8 mouse cellular contexts compared by ENCODE assay signal in the genomic region with DNA sequence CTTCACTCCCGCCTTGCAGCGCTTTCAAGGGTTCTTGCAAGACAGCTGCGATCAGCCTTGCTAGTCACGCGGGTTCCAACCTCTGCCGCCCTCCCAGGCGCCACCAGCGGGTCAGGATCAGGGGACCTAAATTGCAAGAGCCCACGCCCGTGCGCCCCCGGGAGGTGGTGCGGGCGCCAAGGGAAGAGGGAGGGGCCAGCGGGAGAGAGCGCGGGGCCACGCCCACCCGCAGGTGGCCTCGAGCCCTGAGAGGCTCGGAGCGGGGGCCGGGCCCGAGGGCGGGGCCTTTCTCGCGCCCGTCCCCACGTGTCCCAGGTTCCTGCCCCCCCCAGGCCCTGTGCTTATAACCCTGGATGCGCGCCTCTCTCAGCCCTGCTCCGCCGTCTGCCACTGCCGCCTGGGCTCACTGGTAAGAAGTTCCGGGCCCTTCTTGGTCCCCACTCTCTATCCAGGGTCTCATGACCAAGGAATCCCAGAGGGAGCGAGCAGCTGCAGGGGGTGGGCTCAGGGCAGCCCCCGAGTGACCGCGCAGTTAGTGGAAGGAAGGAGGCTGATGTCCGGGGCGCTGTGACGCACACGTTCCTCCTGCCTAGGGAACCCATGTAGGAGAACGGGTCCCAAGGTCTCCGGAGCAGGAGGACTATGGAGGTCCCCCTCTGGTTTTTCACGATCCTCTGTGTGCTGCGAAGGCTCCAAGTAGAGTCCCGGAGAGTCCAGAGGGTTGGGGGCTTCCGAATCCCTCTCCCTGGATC. TPM values are rescaled to one million over a fixed set of nuclear protein-coding genes. Genes with fewer than 3 reads are reported as not detected.
DNase-seq lines count a peak whose midpoint lies in the region; ATAC-seq and TF ChIP-seq lines count a peak whose summit lies in the region.

Gene Ass1, plus strand, starts transcription at position 277 of the 752 bp plus-strand sequence.

- peak; percentile 89 for ATAC-seq in CD4-positive, CD25-positive, alpha-beta regulatory T cell, adult 4 months
- peak; percentile 46; the same call in 1 of the 2 replicates for ATAC-seq in forebrain, embryonic 11.5 days (replicated peaks; ENCODE audit: low FRiP score)
- ATAC-seq in heart, embryonic 16.5 days (replicated peaks; ENCODE audit: extremely low read depth, insufficient read depth, low FRiP score), result peak; percentile 82
- peak; percentile 80 for ATAC-seq in liver, embryonic 15.5 days (ENCODE audit: insufficient read depth)
- ATAC-seq in neural tube, embryonic 12.5 days (ENCODE audit: low FRiP score, low read depth), result no peak

- peak; percentile 62 for DNase-seq in brain, embryonic 14.5 days (ENCODE audit: low read depth)
- DNase-seq in forebrain, embryonic 11.5 days (ENCODE audit: low spot score), result peak; percentile 72
- peak; percentile 89 to 95 for DNase-seq in kidney, postnatal 25 days

- peaks cover 8% of the 10 kb centered on the region for H3K4me1 ChIP-seq in forebrain, embryonic 11.5 days (replicated peaks; ENCODE audit: control insufficient read depth, insufficient read depth, low read length)
- peaks cover 11% of the 10 kb centered on the region for H3K4me1 ChIP-seq in heart, embryonic 16.5 days (ENCODE audit: control insufficient read depth, insufficient read depth, low read length)
- H3K4me1 ChIP-seq in liver, embryonic 15.5 days (replicated peaks), result peaks cover 34% of the 10 kb centered on the region
- H3K4me1 ChIP-seq in neural tube, embryonic 12.5 days, result peaks cover 24% of the 10 kb centered on the region
- peaks cover 16% of the 10 kb centered on the region for H3K4me1 ChIP-seq in testis, adult 2 months (ENCODE audit: control insufficient read depth, insufficient read depth, low read length)

- no peak for TF ChIP-seq CTCF in brain, embryonic 14.5 days (IDR thresholded peaks at IDR 0.05; ENCODE audit: borderline replicate concordance, extremely low read depth, insufficient read depth, insufficient read length)
- TF ChIP-seq CTCF in testis, adult 2 months (IDR thresholded peaks at IDR 0.05; ENCODE audit: control insufficient read depth, insufficient read depth, insufficient replicate concordance, low read depth, low read length), result no peak

- H3K36me3 ChIP-seq in forebrain, embryonic 11.5 days (ENCODE audit: control insufficient read depth, insufficient read depth, low read length), result no peaks in the 10 kb centered on the region
- no peaks in the 10 kb centered on the region for H3K36me3 ChIP-seq in heart, embryonic 16.5 days (ENCODE audit: control insufficient read depth, insufficient read depth)
- peaks cover 9% of the 10 kb centered on the region; the same call in 1 of the 2 replicates for H3K36me3 ChIP-seq in liver, embryonic 15.5 days (replicated peaks)
- H3K36me3 ChIP-seq in neural tube, embryonic 12.5 days, result no peaks in the 10 kb centered on the region
- H3K36me3 ChIP-seq in testis, adult 2 months (ENCODE audit: control insufficient read depth, insufficient read depth, low read length), result no peaks in the 10 kb centered on the region

- no peaks in the 10 kb centered on the region for H3K9me3 ChIP-seq in forebrain, embryonic 11.5 days (ENCODE audit: control insufficient read depth, low read length)
- H3K9me3 ChIP-seq in heart, embryonic 16.5 days (replicated peaks; ENCODE audit: control insufficient read depth, low read length), result no peaks in the 10 kb centered on the region
- no peaks in the 10 kb centered on the region for H3K9me3 ChIP-seq in liver, embryonic 15.5 days (replicated peaks)
- H3K9me3 ChIP-seq in neural tube, embryonic 12.5 days, result no peaks in the 10 kb centered on the region

- 1% methylated on average over 44 of the region's 49 CpGs for WGBS in forebrain, embryonic 11.5 days
- WGBS in heart, embryonic 16.5 days, result under 1% methylated on average over 49 of the region's 49 CpGs
- WGBS in liver, embryonic 15.5 days (ENCODE audit: insufficient replicate concordance), result under 1% methylated on average over 49 of the region's 49 CpGs
- WGBS in neural tube, embryonic 12.5 days, result under 1% methylated on average over 40 of the region's 49 CpGs

- H3K27ac ChIP-seq in forebrain, embryonic 11.5 days (ENCODE audit: low read depth, low read length), result no peak within 1 kb of the TSS
- H3K27ac ChIP-seq in heart, embryonic 16.5 days (ENCODE audit: low read length), result no peak within 1 kb of the TSS
- H3K27ac ChIP-seq in liver, embryonic 15.5 days (replicated peaks), result peak within 1 kb of the TSS; percentile 38; the same call in 1 of the 2 replicates
- H3K27ac ChIP-seq in neural tube, embryonic 12.5 days, result no peak within 1 kb of the TSS
- no peak within 1 kb of the TSS for H3K27ac ChIP-seq in testis, adult 2 months (ENCODE audit: control insufficient read depth, insufficient read depth, low read depth, low read length)

- H3K4me3 ChIP-seq in forebrain, embryonic 11.5 days (ENCODE audit: low read depth, low read length), result peak within 1 kb of the TSS; percentile 37
- peak within 1 kb of the TSS; percentile 56 for H3K4me3 ChIP-seq in heart, embryonic 16.5 days (ENCODE audit: low read length)
- H3K4me3 ChIP-seq in liver, embryonic 15.5 days (replicated peaks), result peak within 1 kb of the TSS; percentile 56
- peak within 1 kb of the TSS; percentile 38 for H3K4me3 ChIP-seq in neural tube, embryonic 12.5 days
- peak within 1 kb of the TSS; percentile 76 for H3K4me3 ChIP-seq in testis, adult 2 months (ENCODE audit: control insufficient read depth, low read depth, low read length)

- peak within 1 kb of the TSS; percentile 83 for H3K4me2 ChIP-seq in forebrain, embryonic 11.5 days (ENCODE audit: low read depth, low read length, severe bottlenecking)
- peak within 1 kb of the TSS; percentile 95 for H3K4me2 ChIP-seq in heart, embryonic 16.5 days (ENCODE audit: low read depth, low read length)
- peak within 1 kb of the TSS; percentile 72 for H3K4me2 ChIP-seq in liver, embryonic 15.5 days
- peak within 1 kb of the TSS; percentile 87 for H3K4me2 ChIP-seq in neural tube, embryonic 12.5 days (replicated peaks)

- no peak within 1 kb of the TSS; the same call in 1 of the 2 replicates for H3K9ac ChIP-seq in forebrain, embryonic 11.5 days (ENCODE audit: low read length)
- H3K9ac ChIP-seq in heart, embryonic 16.5 days (ENCODE audit: low read length), result peak within 1 kb of the TSS; percentile 66
- peak within 1 kb of the TSS; percentile 52 for H3K9ac ChIP-seq in liver, embryonic 15.5 days
- peak within 1 kb of the TSS; percentile 38 for H3K9ac ChIP-seq in neural tube, embryonic 12.5 days

- peaks cover 36% of the 10 kb centered on the region for H3K27me3 ChIP-seq in forebrain, embryonic 11.5 days (ENCODE audit: control insufficient read depth, insufficient read depth, low read length)
- H3K27me3 ChIP-seq in heart, embryonic 16.5 days (ENCODE audit: control insufficient read depth, insufficient read depth, low read length), result peaks cover 22% of the 10 kb centered on the region
- peaks cover 31% of the 10 kb centered on the region; the same call in 1 of the 2 replicates for H3K27me3 ChIP-seq in liver, embryonic 15.5 days
- peaks cover 56% of the 10 kb centered on the region for H3K27me3 ChIP-seq in neural tube, embryonic 12.5 days (replicated peaks)
- no peaks in the 10 kb centered on the region for H3K27me3 ChIP-seq in testis, adult 2 months (ENCODE audit: control insufficient read depth, insufficient read depth, low read length)

- no peak for TF ChIP-seq POLR2A in brain, embryonic 14.5 days (IDR thresholded peaks at IDR 0.05; ENCODE audit: borderline replicate concordance, extremely low read depth, insufficient read depth, insufficient read length, poor library complexity, severe bottlenecking)
- TF ChIP-seq POLR2A in testis, adult 2 months (IDR thresholded peaks at IDR 0.05; ENCODE audit: control insufficient read depth, low read depth, low read length), result peak; percentile 15; the same call in 1 of the 2 replicates

RNA-seq across cellular contexts. Expression of gene Ass1, which starts in this region (rescaled TPM):
- polyA plus RNA-seq in CD4-positive, CD25-positive, alpha-beta regulatory T cell, adult 4 months (2017; shearing (Covaris generic)), result 100 to 1,000 TPM; 415 to 537 TPM
- 6.8 and 8.5 TPM in 2 replicates for polyA plus RNA-seq in brain, embryonic 14.5 days (2012; rRNA removed)
- 3.3 and 6.8 TPM in 2 replicates for polyA plus RNA-seq in forebrain, embryonic 11.5 days (2014; fragmentation: Nextera tagmentation; extraction: Ambion mirVana)
- polyA plus RNA-seq in heart, embryonic 16.5 days (2015; fragmentation: Nextera tagmentation; extraction: Ambion mirVana), result 11.8 and 15.5 TPM in 2 replicates
- polyA plus RNA-seq in liver, embryonic 15.5 days (2015; fragmentation: Nextera tagmentation; extraction: Ambion mirVana), result 232 and 321 TPM in 2 replicates
- polyA plus RNA-seq in neural tube, embryonic 12.5 days (2016; fragmentation: Nextera tagmentation; extraction: Ambion mirVana), result 27.3 and 33.0 TPM in 2 replicates
- 34.6 and 39.8 TPM in 2 replicates for polyA plus RNA-seq in testis, adult 2 months (2012; rRNA removed)
